Mouse (Mus musculus) CH12.LX (cell line): ENCODE measurements around the gene Palm2.

Experiments
- CTCF ChIP-seq, 2 experiments: IDR thresholded peaks in 1 of 2; conservative IDR thresholded peaks in 1 of 2; 2 replicates each; pipeline ENCODE4 v1.5.1; 2011 to 2012; ENCODE audit warnings: low read depth in 2 of 2, low read length in 2 of 2, improper control_type of control experiment in 1 of 2, inconsistent platforms in 1 of 2, mild to moderate bottlenecking in 1 of 2, moderate library complexity in 1 of 2
- KAT2A ChIP-seq: IDR thresholded peaks from 2 replicates; pipeline ENCODE4 v1.6.1; 2012; ENCODE audit warnings: low read length, improper control_type of control experiment, inconsistent platforms; ENCODE audit not compliant: insufficient replicate concordance
- RCOR1 ChIP-seq: conservative IDR thresholded peaks from 2 replicates; pipeline ENCODE4 v1.6.1; 2012; ENCODE audit warnings: low read depth, mild to moderate bottlenecking, inconsistent platforms, low read length, improper control_type of control experiment
- ZNF384 ChIP-seq: IDR thresholded peaks from 2 replicates; pipeline ENCODE4 v1.6.1; 2012; ENCODE audit warnings: low read depth, low read length, improper control_type of control experiment, inconsistent platforms

DNA sequence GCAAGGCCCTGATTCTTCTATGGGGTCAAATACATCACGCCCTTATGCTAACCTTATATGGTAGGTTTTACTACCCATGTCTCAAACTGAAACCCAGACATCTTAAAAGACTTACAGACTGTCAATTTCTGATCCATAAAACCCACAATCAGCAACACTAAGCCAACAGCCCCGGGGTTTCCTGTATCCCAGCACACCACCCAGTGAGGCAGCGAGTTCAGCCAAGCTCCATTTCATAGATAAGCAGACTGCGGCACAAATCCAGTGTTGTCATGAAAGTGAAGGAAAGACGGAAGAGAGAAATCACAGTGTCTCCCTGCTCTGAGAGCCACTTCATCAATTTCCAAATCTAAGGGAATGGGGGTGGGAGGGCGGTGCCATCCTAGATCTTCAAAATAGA lies 184.7 kb downstream of the Palm2 start:
- TF ChIP-seq KAT2A (no peak), CTCF (conservative IDR thresholded peaks at IDR 0.05 in 1 of 2, IDR thresholded peaks at IDR 0.05 in 1 of 2; ENCODE audit: low read depth in 2 of 2, low read length in 2 of 2) (no peak), ZNF384 (no peak), RCOR1 (no peak)
